Mouse (Mus musculus): ENCODE data around the gene Dusp1.

Gene Dusp1

DNA sequence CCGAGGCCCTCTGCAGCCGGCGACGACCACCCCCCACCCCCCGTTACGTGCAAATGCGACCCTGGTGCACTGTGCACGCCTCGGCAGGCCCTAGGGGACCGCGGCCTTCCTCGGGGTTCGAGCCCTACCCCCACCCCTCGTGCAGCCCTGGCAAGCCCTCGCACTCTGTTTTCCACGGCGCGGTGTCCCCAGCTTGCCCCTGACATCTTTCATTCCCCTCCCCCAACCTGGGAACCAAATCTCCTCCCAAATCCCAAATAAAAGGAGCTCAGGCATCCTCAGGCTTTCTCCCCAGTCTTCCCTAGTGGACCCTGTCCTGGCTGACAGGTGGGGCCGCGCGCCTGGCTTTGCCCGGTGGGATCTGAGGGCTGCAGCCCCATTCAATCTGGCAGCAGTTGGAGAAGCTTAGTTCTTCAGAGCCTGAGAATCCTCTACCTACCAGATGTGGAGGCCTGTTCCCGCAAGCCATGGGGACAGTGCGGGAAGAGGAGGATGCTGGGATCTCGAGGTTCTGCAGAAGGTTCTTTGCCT, at the start of gene Dusp1:
Dusp1 (minus strand) TSS at position 478 of the 531 bp plus-strand sequence.
- DNase-seq (ENCODE audit: low read depth) = peak; percentile 33

GRCm38 (mm10) chr17:26611328-26611727, 49.4 kb upstream of the Dusp1 start:
- DNase-seq (ENCODE audit: low read depth) = no peak

DNA sequence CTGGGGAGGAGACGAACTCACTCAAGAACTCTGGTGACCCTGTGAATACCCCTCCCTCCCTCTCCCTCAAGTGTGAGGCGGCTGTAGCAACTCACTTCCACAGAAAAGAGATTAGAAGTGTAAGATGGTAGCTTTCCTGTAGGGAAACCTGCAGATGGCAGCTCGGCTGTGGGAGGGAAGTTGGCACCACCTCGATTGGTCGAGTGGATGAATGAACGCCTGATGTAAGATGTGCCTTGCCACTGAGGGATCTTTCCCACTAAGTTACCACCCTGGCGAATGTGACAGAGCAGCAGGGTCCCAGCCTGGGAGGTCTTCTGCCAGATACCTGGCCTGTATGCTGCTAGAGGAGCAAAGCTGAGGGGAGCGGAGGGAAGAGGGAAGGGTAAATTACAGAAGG, 47.9 kb upstream of the Dusp1 start:
- no peak for DNase-seq (ENCODE audit: low read depth)

DNA sequence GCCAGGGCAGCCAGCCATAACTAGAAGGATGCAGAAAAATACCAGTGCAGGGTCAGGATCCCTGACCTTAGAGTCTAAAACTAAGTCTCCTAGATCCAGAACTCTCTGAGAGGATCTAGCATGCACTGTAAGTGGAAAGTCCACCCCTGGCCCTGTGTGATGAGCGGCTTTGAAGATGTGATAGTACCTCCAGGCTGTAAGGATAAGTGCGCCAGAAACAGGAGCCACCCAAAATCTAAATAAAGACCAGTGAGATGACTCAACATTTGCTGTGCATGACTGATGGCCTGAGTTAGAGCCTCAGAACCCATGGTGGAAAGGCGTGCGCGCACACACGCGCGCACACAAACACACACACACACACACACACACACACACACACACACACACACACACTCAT, 46.9 kb upstream of the Dusp1 start:
- DNase-seq (ENCODE audit: low read depth) = no peak

- no peak for DNase-seq (ENCODE audit: low read depth)
Observed at GRCm38 (mm10) chr17:26608348-26608747, 46.4 kb upstream of the Dusp1 start.

DNA sequence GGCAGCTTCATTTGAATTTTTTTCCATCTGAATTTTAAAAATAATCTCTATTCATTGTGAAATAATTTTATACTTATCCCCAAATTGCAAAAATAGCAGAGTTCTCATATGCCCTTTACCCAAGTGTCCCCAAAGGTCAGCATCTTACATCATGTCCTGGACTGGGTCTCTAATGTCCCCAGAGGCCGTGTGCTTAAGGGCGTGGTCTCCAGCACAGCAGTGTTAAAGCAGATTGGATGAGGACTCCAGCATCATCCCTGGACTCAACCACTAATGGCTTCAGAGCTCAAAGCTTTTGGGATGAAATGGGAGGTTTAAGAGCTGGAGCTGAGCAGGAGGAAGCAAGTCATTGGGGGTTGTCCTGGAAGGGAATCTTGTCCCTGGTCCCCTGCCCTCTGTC, 44.6 kb upstream of the Dusp1 start:
- no peak for DNase-seq (ENCODE audit: low read depth)

DNA sequence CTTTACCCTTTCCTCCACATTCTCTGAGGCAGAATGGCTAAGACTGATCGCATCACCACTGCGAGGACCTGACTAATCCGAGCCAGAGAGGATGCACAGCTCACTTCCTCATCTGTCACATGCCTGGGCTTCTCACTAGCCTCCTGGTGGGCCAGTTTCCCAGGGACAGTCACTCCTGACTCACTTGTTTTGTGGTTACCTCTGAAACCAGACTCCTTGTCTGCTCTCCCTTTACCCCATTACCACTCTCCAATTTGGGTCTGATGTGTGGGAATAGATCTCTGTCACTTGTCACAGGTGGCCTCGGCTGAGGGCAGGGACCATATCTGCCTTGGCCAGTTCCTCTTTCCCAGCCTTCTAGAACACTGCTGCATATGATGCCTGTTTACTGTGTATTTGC, 43.7 kb upstream of the Dusp1 start:
- DNase-seq (ENCODE audit: low read depth) = no peak

DNA sequence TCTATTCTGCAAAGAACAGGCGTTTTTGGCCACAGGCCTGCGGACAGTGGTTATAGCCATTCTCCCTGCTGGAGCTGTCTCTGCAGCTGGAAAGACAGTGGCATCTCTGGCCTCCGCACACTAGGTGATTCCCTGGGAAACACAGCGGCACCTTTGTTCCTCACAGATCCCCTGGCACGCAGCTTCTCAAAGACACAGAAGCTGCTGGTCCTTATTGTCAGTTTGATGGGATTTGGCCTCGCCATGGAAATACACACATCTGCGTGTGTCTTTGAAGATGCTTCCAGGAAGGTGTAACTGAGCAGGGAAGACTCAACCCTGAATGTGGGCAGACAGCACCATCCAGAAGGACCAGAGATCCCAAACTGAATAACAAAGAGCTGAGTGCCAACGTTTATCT, 41.4 kb upstream of the Dusp1 start:
- DNase-seq (ENCODE audit: low read depth) = no peak

GRCm38 (mm10) chr17:26602371-26602885, 40.5 kb upstream of the Dusp1 start:
- no peak for DNase-seq (ENCODE audit: low read depth)

GRCm38 (mm10) chr17:26601926-26602325, 40.0 kb upstream of the Dusp1 start:
- DNase-seq (ENCODE audit: low read depth) = no peak

DNA sequence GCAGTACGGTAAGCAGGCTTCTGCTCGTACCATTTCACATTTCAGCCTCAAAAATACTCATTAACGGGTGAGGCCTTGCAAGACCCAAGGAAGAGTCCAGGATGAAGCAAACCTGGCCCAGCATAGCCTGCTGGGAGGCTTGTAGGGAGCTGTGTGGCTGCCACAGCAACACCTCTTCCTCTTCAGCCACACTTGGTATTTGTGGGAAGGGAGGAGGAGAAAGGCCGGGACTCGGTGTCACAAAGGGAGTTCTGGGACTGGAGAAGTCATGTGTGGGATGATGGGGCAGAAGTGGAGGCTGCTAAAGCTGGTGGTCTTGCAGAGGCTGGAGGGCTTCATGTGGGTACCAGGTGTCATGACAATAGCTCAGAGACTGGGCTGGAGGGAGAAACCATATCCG, 39.6 kb upstream of the Dusp1 start:
- DNase-seq (ENCODE audit: low read depth) = no peak

DNA sequence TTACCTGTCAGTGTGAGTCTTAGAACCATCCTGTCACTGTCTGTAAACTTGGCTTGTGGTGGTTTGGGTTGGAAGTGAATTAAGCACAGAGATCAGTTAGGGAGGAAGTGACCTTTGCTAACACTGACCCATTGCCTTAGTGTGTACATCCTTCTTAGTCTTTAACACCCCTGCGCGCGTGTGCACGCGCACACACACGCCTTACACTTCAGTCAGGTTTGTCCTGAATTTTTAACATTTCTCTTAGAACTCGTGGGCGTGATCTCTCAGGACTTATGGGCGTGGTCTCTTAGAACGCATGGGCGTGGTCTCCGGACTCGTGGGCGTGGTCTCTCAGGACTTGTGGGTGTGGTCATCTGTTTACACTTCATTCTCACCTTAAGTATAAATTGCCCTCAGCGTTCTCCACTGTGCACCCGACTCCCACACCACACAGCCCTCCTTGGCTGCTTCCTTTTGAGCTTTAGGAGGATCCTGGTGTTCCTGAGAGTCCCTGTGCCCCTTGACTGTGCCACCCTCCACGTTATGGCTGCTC, 39.1 kb upstream of the Dusp1 start:
- no peak for DNase-seq (ENCODE audit: low read depth)

GRCm38 (mm10) chr17:26598845-26599244, 36.9 kb upstream of the Dusp1 start:
- DNase-seq (ENCODE audit: low read depth) = no peak

GRCm38 (mm10) chr17:26596856-26597481, 35.0 kb upstream of the Dusp1 start:
- no peak for DNase-seq (ENCODE audit: low read depth)

GRCm38 (mm10) chr17:26596168-26596658, 34.3 kb upstream of the Dusp1 start:
- DNase-seq (ENCODE audit: low read depth) = no peak

GRCm38 (mm10) chr17:26595448-26596167, 33.7 kb upstream of the Dusp1 start:
- no peak for DNase-seq (ENCODE audit: low read depth)

- peak; percentile 32 for DNase-seq (ENCODE audit: low read depth)
Observed at GRCm38 (mm10) chr17:26594958-26595357, 33.0 kb upstream of the Dusp1 start.

- DNase-seq (ENCODE audit: low read depth) = peak; percentile 41
Observed at GRCm38 (mm10) chr17:26594171-26594570, 32.2 kb upstream of the Dusp1 start.

DNA sequence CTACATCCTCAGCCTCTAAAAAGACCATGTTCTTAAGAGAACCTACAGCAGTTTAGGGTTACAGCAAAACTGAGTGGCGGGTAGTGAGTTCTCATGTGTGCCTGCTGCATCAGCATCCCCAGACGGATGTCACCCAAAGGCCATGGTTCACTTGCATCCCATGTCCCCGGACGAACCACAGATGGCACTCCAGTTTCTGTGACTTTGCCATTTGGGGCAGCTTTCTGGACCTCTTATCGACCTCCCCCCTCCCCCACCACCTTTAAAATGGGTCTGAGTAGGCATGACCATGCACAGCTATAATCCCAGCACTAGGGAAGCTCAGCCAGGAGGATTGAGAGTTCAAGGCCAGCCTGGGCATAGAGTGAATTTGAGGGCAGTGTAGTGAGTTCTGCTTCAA, 31.3 kb upstream of the Dusp1 start:
- DNase-seq (ENCODE audit: low read depth) = no peak

DNA sequence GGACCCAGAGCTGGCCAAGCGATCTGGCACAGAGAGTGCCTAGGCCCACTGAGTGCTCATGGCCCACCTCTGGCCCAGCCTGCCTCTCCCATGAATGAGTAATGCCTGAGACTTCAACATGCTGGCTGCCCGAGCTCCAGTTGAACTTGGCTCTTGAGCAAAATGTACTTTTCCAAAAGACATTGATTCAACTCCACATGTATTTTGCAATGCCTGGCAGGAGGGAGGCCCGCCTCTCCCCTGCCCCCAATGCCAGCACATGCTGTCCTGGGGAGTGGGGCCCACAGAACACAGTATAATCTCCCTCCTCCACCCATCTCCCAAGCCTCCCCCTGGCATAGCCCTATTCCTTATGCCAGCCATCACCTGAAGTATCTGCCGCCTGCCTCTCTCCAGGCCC, 30.6 kb upstream of the Dusp1 start:
- no peak for DNase-seq (ENCODE audit: low read depth)

GRCm38 (mm10) chr17:26587961-26588487, 26.1 kb upstream of the Dusp1 start:
- no peak for DNase-seq (ENCODE audit: low read depth)

- DNase-seq (ENCODE audit: low read depth) = no peak
Observed at GRCm38 (mm10) chr17:26584558-26585136, 22.7 kb upstream of the Dusp1 start.
